Mouse (Mus musculus) lung, postnatal 0 days (tissue): ENCODE results near the gene Srsf3. TPM values are rescaled to one million over a fixed set of nuclear protein-coding genes. Genes with fewer than 3 reads are reported as not detected.

Experiments
- ATAC-seq: fragments of 200-750 bp; cut with Nextera tagmentation; 2 replicates; pipeline ENCODE4 v1.8.0; 2017; ENCODE audit warnings: moderate library complexity
- DNase-seq: peaks from one replicate; pipeline ENCODE4 v3.0.0-alpha.2; 2016; ENCODE audit warnings: low spot score
- H3K27ac ChIP-seq: fragments of 300-500 bp; sonication (generic); 2 replicates; pipeline ENCODE4 v1.5.1; 2014; ENCODE audit warnings: antibody characterized with exemption, mild to moderate bottlenecking, low read length, mixed read lengths
- H3K27me3 ChIP-seq: fragments of 300-500 bp; sonication (generic); replicated peaks from 2 replicates; pipeline ENCODE4 v1.6.1; 2014; ENCODE audit warnings: low read length, mixed read lengths; ENCODE audit not compliant: insufficient read depth
- H3K36me3 ChIP-seq: fragments of 300-500 bp; sonication (generic); 2 replicates; pipeline ENCODE4 v1.6.1; 2014; ENCODE audit warnings: low read length, mixed read lengths; ENCODE audit not compliant: insufficient read depth
- H3K4me1 ChIP-seq: fragments of 300-500 bp; sonication (generic); 2 replicates; pipeline ENCODE4 v1.6.1; 2014; ENCODE audit warnings: antibody characterized with exemption, low read depth, low read length, mixed read lengths; ENCODE audit not compliant: insufficient read depth
- H3K4me2 ChIP-seq: fragments of 300-500 bp; sonication (generic); replicated peaks from 2 replicates; pipeline ENCODE4 v1.6.1; 2014; ENCODE audit warnings: low read depth, mild to moderate bottlenecking, low read length, moderate library complexity, mixed read lengths
- H3K4me3 ChIP-seq: fragments of 300-500 bp; sonication (generic); 2 replicates; pipeline ENCODE4 v1.5.1; 2014; ENCODE audit warnings: low read depth, low read length
- H3K9ac ChIP-seq: fragments of 300-500 bp; sonication (generic); replicated peaks from 2 replicates; pipeline ENCODE4 v1.6.1; 2014; ENCODE audit warnings: low read depth, mild to moderate bottlenecking
- H3K9me3 ChIP-seq: fragments of 300-500 bp; sonication (generic); 2 replicates; pipeline ENCODE4 v1.6.1; 2016; ENCODE audit warnings: low read length, mixed read lengths
- CTCF ChIP-seq: IDR thresholded peaks from 2 replicates; pipeline ENCODE4 v1.5.1; 2016; ENCODE audit warnings: antibody characterized with exemption, mild to moderate bottlenecking
- EP300 ChIP-seq: IDR thresholded peaks from 2 replicates; pipeline ENCODE4 v1.6.1; 2016; ENCODE audit warnings: antibody characterized with exemption, mild to moderate bottlenecking, control low read depth
- WGBS: fragments of 180-500 bp; shearing (Covaris S2); extraction: QIAGEN DNeasy Blood & Tissue Kit; methylation state at CpG from one replicate; pipeline ENCODE4 v1.1.7; 2014; 5-methylcytosine and 5-hydroxymethylcytosine counted together
- polyA plus RNA-seq: library from polyadenylated mRNA; unstranded; fragments of >200 nt; fragmentation: Nextera tagmentation; extraction: Ambion mirVana; gene quantifications from 2 replicates; pipeline ENCODE4 v1.2.1, GENCODE M21; 2015

Gene Srsf3
- polyA plus RNA-seq, 1 experiment from 2014 or later, result 229 TPM

GRCm38 (mm10) chr17:29092497-29092896 lies 60.1 kb downstream of the Srsf3 start:
- no peak overlapping the region for H3K4me3 ChIP-seq
- no peak for DNase-seq
- H3K36me3 ChIP-seq, result no peaks in the 10 kb centered on the region
- no peak for TF ChIP-seq CTCF
- no peak for TF ChIP-seq EP300
- ATAC-seq, result no peak
- H3K4me1 ChIP-seq, result peaks cover 5% of the 10 kb centered on the region
- H3K4me2 ChIP-seq, result no peak overlapping the region
- H3K9me3 ChIP-seq, result no peaks in the 10 kb centered on the region
- no peak overlapping the region for H3K27ac ChIP-seq
- H3K9ac ChIP-seq, result no peak overlapping the region
- H3K27me3 ChIP-seq, result no peaks in the 10 kb centered on the region; the same call in 1 of the 2 replicates
- WGBS, result 52% methylated on average over 5 of the region's 5 CpGs

Other genes with a start within 250 kb of the Srsf3 start
- gene Brpf3, start 231.5 kb upstream of the Srsf3 start, polyA plus RNA-seq, result 6.0 and 6.2 TPM in 2 replicates
- gene Pnpla1, start 174.2 kb upstream of the Srsf3 start, polyA plus RNA-seq, result 0.04 TPM in 1 of 2 replicates, not detected in the other
- 0.02 TPM in 1 of 2 replicates, not detected in the other for gene 4930539E08Rik, start 117.3 kb upstream of the Srsf3 start, polyA plus RNA-seq
- 0.12 TPM in 1 of 2 replicates, not detected in the other for gene Pxt1, start 88.8 kb upstream of the Srsf3 start, polyA plus RNA-seq
- 44.3 and 49.5 TPM in 2 replicates for gene Kctd20, start 80.7 kb upstream of the Srsf3 start, polyA plus RNA-seq
- gene Stk38, start 24.6 kb upstream of the Srsf3 start, polyA plus RNA-seq, result 60.3 and 61.1 TPM in 2 replicates
- gene Cdkn1a, start 58.3 kb downstream of the Srsf3 start, polyA plus RNA-seq, result 106 and 177 TPM in 2 replicates
- 1.0 and 1.2 TPM in 2 replicates for gene Rab44, start 81.5 kb downstream of the Srsf3 start, polyA plus RNA-seq
- gene Cpne5, start 205.5 kb downstream of the Srsf3 start, polyA plus RNA-seq, result 0.57 and 0.63 TPM in 2 replicates
- 39.7 and 44.5 TPM in 2 replicates for gene Ppil1, start 231.6 kb downstream of the Srsf3 start, polyA plus RNA-seq
- gene BC004004, start 236.2 kb downstream of the Srsf3 start, polyA plus RNA-seq, result 105 and 109 TPM in 2 replicates